Mouse (Mus musculus) intestine, embryonic 15.5 days (tissue): ENCODE data around the gene Atxn1. TPM values are rescaled to one million over a fixed set of nuclear protein-coding genes. Genes with fewer than 3 reads are reported as not detected.

Experiments
- ATAC-seq: fragments of 200-750 bp; cut with Nextera tagmentation; 2 replicates; pipeline ENCODE4 v1.8.0; 2017; ENCODE audit warnings: moderate TSS enrichment, moderate library complexity
- H3K27ac ChIP-seq: fragments of 300-500 bp; sonication (generic); 2 replicates; pipeline ENCODE4 v1.5.1; 2015; ENCODE audit warnings: mild to moderate bottlenecking, inconsistent platforms
- H3K27me3 ChIP-seq: fragments of 300-500 bp; sonication (generic); replicated peaks from 2 replicates; pipeline ENCODE4 v1.6.1; 2015; ENCODE audit warnings: inconsistent platforms
- H3K36me3 ChIP-seq: fragments of 300-500 bp; sonication (generic); 2 replicates; pipeline ENCODE4 v1.6.1; 2015; ENCODE audit warnings: inconsistent platforms
- H3K4me1 ChIP-seq: fragments of 300-500 bp; sonication (generic); replicated peaks from 2 replicates; pipeline ENCODE4 v1.6.1; 2015; ENCODE audit warnings: inconsistent platforms
- H3K4me2 ChIP-seq: fragments of 300-500 bp; sonication (generic); replicated peaks from 2 replicates; pipeline ENCODE4 v1.6.1; 2015; ENCODE audit warnings: mild to moderate bottlenecking, inconsistent platforms
- H3K4me3 ChIP-seq: fragments of 300-500 bp; sonication (generic); replicated peaks from 2 replicates; pipeline ENCODE4 v1.5.1; 2015; ENCODE audit warnings: inconsistent platforms
- H3K9ac ChIP-seq: fragments of 300-500 bp; sonication (generic); 2 replicates; pipeline ENCODE4 v1.6.1; 2015; ENCODE audit warnings: inconsistent platforms
- H3K9me3 ChIP-seq: fragments of 300-500 bp; sonication (generic); 2 replicates; pipeline ENCODE4 v1.6.1; 2016; ENCODE audit warnings: inconsistent platforms
- WGBS: fragments of 180-500 bp; shearing (Covaris S2); methylation state at CpG from one replicate; pipeline ENCODE4 v1.1.7; 2015; 5-methylcytosine and 5-hydroxymethylcytosine counted together
- polyA plus RNA-seq: library from polyadenylated mRNA; unstranded; fragments of >200 nt; fragmentation: Nextera tagmentation; extraction: Ambion mirVana; gene quantifications from 2 replicates; pipeline ENCODE4 v1.2.1, GENCODE M21; 2015

Atxn1 gene
- polyA plus RNA-seq, 1 experiment from 2014 or later: 5.7 TPM

GRCm38 (mm10) chr13:45698982-45699381, 265.8 kb downstream of the Atxn1 start:
- H3K27ac ChIP-seq: no peak overlapping the region
- ATAC-seq: no peak
- no peaks in the 10 kb centered on the region for H3K36me3 ChIP-seq
- H3K4me1 ChIP-seq: no peaks in the 10 kb centered on the region
- H3K4me2 ChIP-seq: no peak overlapping the region
- H3K9ac ChIP-seq: no peak overlapping the region
- H3K9me3 ChIP-seq: no peaks in the 10 kb centered on the region
- no peaks in the 10 kb centered on the region for H3K27me3 ChIP-seq
- no peak overlapping the region for H3K4me3 ChIP-seq
- WGBS: 75% methylated on average over 3 of the region's 3 CpGs

GRCm38 (mm10) chr13:45696009-45696408, 268.8 kb downstream of the Atxn1 start:
- no peak for ATAC-seq
- H3K27ac ChIP-seq: no peak overlapping the region
- 94% methylated on average over 6 of the region's 6 CpGs for WGBS

GRCm38 (mm10) chr13:45694921-45695437, 269.8 kb downstream of the Atxn1 start:
- no peak for ATAC-seq
- H3K4me2 ChIP-seq: no peak overlapping the region
- H3K9me3 ChIP-seq: no peaks in the 10 kb centered on the region
- no peak overlapping the region for H3K4me3 ChIP-seq
- H3K4me1 ChIP-seq: no peaks in the 10 kb centered on the region
- 78% methylated on average over 12 of the region's 12 CpGs for WGBS
- H3K9ac ChIP-seq: no peak overlapping the region
- no peaks in the 10 kb centered on the region for H3K36me3 ChIP-seq
- no peaks in the 10 kb centered on the region for H3K27me3 ChIP-seq
- no peak overlapping the region for H3K27ac ChIP-seq

More at GRCm38 (mm10) chr13:45696009-45696408, 268.8 kb downstream of the Atxn1 start:
- H3K9ac ChIP-seq: no peak overlapping the region
- no peaks in the 10 kb centered on the region for H3K27me3 ChIP-seq
- no peaks in the 10 kb centered on the region for H3K4me1 ChIP-seq
- H3K4me3 ChIP-seq: no peak overlapping the region
- H3K36me3 ChIP-seq: no peaks in the 10 kb centered on the region
- H3K4me2 ChIP-seq: no peak overlapping the region
- H3K9me3 ChIP-seq: no peaks in the 10 kb centered on the region

- H3K36me3 ChIP-seq: no peaks in the 10 kb centered on the region
- H3K27ac ChIP-seq: no peak overlapping the region
- no peak overlapping the region for H3K9ac ChIP-seq
- no peak overlapping the region for H3K4me2 ChIP-seq
- H3K27me3 ChIP-seq: no peaks in the 10 kb centered on the region
- no peaks in the 10 kb centered on the region for H3K9me3 ChIP-seq
- no peak for ATAC-seq
- no peak overlapping the region for H3K4me3 ChIP-seq
- WGBS: 91% methylated on average over 9 of the region's 9 CpGs
- no peaks in the 10 kb centered on the region for H3K4me1 ChIP-seq
Measured at GRCm38 (mm10) chr13:45693953-45694352, 270.9 kb downstream of the Atxn1 start.

GRCm38 (mm10) chr13:45693534-45693933, 271.3 kb downstream of the Atxn1 start:
- 70% methylated on average over 11 of the region's 11 CpGs for WGBS
- Histone ChIP-seq H3K4me1 (no peaks in the 10 kb centered on the region), H3K9ac (no peak overlapping the region), H3K9me3 (no peaks in the 10 kb centered on the region), H3K27ac (no peak overlapping the region), H3K27me3 (no peaks in the 10 kb centered on the region), H3K4me2 (no peak overlapping the region), H3K4me3 (no peak overlapping the region), H3K36me3 (no peaks in the 10 kb centered on the region)
- ATAC-seq: no peak

- no peak for ATAC-seq
Measured at GRCm38 (mm10) chr13:45693126-45693525, 271.7 kb downstream of the Atxn1 start.

GRCm38 (mm10) chr13:45692440-45692839, 272.4 kb downstream of the Atxn1 start:
- Histone ChIP-seq H3K27me3 (no peaks in the 10 kb centered on the region), H3K4me1 (no peaks in the 10 kb centered on the region), H3K4me2 (no peak overlapping the region), H3K27ac (no peak overlapping the region), H3K4me3 (no peak overlapping the region), H3K9ac (no peak overlapping the region), H3K9me3 (no peaks in the 10 kb centered on the region), H3K36me3 (no peaks in the 10 kb centered on the region)
- no peak for ATAC-seq
- 60% methylated on average over 9 of the region's 9 CpGs for WGBS

More at GRCm38 (mm10) chr13:45693126-45693525, 271.7 kb downstream of the Atxn1 start:
- Histone ChIP-seq H3K27me3 (no peaks in the 10 kb centered on the region), H3K4me2 (no peak overlapping the region), H3K9me3 (no peaks in the 10 kb centered on the region), H3K27ac (no peak overlapping the region), H3K36me3 (no peaks in the 10 kb centered on the region), H3K4me3 (no peak overlapping the region), H3K9ac (no peak overlapping the region), H3K4me1 (no peaks in the 10 kb centered on the region)
- WGBS: 75% methylated on average over 4 of the region's 4 CpGs

- no peak overlapping the region for H3K4me2 ChIP-seq
- WGBS: 86% methylated on average over 1 of the region's 1 CpGs
- no peaks in the 10 kb centered on the region for H3K27me3 ChIP-seq
- no peaks in the 10 kb centered on the region for H3K4me1 ChIP-seq
- H3K9me3 ChIP-seq: no peaks in the 10 kb centered on the region
- H3K27ac ChIP-seq: no peak overlapping the region
- no peaks in the 10 kb centered on the region for H3K36me3 ChIP-seq
- H3K9ac ChIP-seq: no peak overlapping the region
- H3K4me3 ChIP-seq: no peak overlapping the region
- ATAC-seq: no peak
Measured at GRCm38 (mm10) chr13:45690426-45690825, 274.4 kb downstream of the Atxn1 start.

GRCm38 (mm10) chr13:45688864-45689263, 275.9 kb downstream of the Atxn1 start:
- ATAC-seq: no peak
- Histone ChIP-seq H3K36me3 (no peaks in the 10 kb centered on the region), H3K4me3 (no peak overlapping the region), H3K4me2 (no peak overlapping the region), H3K27me3 (no peaks in the 10 kb centered on the region), H3K9me3 (no peaks in the 10 kb centered on the region), H3K4me1 (no peaks in the 10 kb centered on the region), H3K27ac (no peak overlapping the region), H3K9ac (no peak overlapping the region)
- 72% methylated on average over 2 of the region's 2 CpGs for WGBS

GRCm38 (mm10) chr13:45687581-45687980, 277.2 kb downstream of the Atxn1 start:
- no peak for ATAC-seq
- Histone ChIP-seq H3K4me2 (no peak overlapping the region), H3K4me1 (no peaks in the 10 kb centered on the region), H3K27ac (no peak overlapping the region), H3K27me3 (no peaks in the 10 kb centered on the region), H3K9ac (no peak overlapping the region), H3K4me3 (no peak overlapping the region), H3K9me3 (no peaks in the 10 kb centered on the region), H3K36me3 (no peaks in the 10 kb centered on the region)
- 90% methylated on average over 8 of the region's 8 CpGs for WGBS

- Histone ChIP-seq H3K4me2 (no peak overlapping the region), H3K27me3 (no peaks in the 10 kb centered on the region), H3K4me1 (no peaks in the 10 kb centered on the region), H3K4me3 (no peak overlapping the region), H3K9ac (no peak overlapping the region), H3K36me3 (no peaks in the 10 kb centered on the region), H3K27ac (no peak overlapping the region), H3K9me3 (no peaks in the 10 kb centered on the region)
- 48% methylated on average over 3 of the region's 3 CpGs for WGBS
- no peak for ATAC-seq
Measured at GRCm38 (mm10) chr13:45686309-45686582, 278.6 kb downstream of the Atxn1 start.

GRCm38 (mm10) chr13:45685575-45686308, 279.1 kb downstream of the Atxn1 start:
- H3K4me3 ChIP-seq: no peak overlapping the region
- H3K27ac ChIP-seq: no peak overlapping the region

GRCm38 (mm10) chr13:45684891-45685311, 279.9 kb downstream of the Atxn1 start:
- no peaks in the 10 kb centered on the region for H3K36me3 ChIP-seq
- H3K27ac ChIP-seq: no peak overlapping the region
- no peaks in the 10 kb centered on the region for H3K9me3 ChIP-seq
- no peak for ATAC-seq
- H3K4me2 ChIP-seq: no peak overlapping the region
- H3K4me3 ChIP-seq: no peak overlapping the region
- H3K4me1 ChIP-seq: no peaks in the 10 kb centered on the region
- no peaks in the 10 kb centered on the region for H3K27me3 ChIP-seq
- WGBS: 86% methylated on average over 4 of the region's 4 CpGs
- H3K9ac ChIP-seq: no peak overlapping the region

More at GRCm38 (mm10) chr13:45685575-45686308, 279.1 kb downstream of the Atxn1 start:
- Histone ChIP-seq H3K4me2 (no peak overlapping the region), H3K27me3 (no peaks in the 10 kb centered on the region), H3K4me1 (no peaks in the 10 kb centered on the region), H3K9me3 (no peaks in the 10 kb centered on the region), H3K36me3 (no peaks in the 10 kb centered on the region), H3K9ac (no peak overlapping the region)
- ATAC-seq: no peak
- 84% methylated on average over 7 of the region's 7 CpGs for WGBS
